Mouse (Mus musculus) heart, adult 2 months (tissue): ENCODE results near the gene Ctdspl. TPM values are rescaled to one million over a fixed set of nuclear protein-coding genes. Genes with fewer than 3 reads are reported as not detected.
A peak's percentile ranks its signal among the peaks of the same experiment; 100 is the strongest.

ENCODE experiments used
- DNase-seq, 2 experiments: peaks; one replicate each; pipeline ENCODE4 v3.0.0; 2021
- H3K27ac ChIP-seq: fragments of 200-600 bp; 2 replicates; pipeline ENCODE4 v1.8.1; 2022
- H3K27me3 ChIP-seq: fragments of 200-500 bp; 2 replicates; pipeline ENCODE4 v1.6.1; 2012; ENCODE audit warnings: mild to moderate bottlenecking, low read length, inconsistent platforms, mixed read lengths; ENCODE audit not compliant: control insufficient read depth, insufficient read depth
- H3K36me3 ChIP-seq: fragments of 200-500 bp; 2 replicates; pipeline ENCODE4 v1.6.1; 2012; ENCODE audit warnings: low read length, inconsistent platforms; ENCODE audit not compliant: control insufficient read depth, insufficient read depth
- H3K4me1 ChIP-seq: fragments of 200-500 bp; 2 replicates; pipeline ENCODE4 v1.6.1; 2011; ENCODE audit warnings: low read length; ENCODE audit not compliant: control insufficient read depth, insufficient read depth
- H3K4me3 ChIP-seq: fragments of 200-600 bp; 2 replicates; pipeline ENCODE4 v1.8.1; 2022
- H3K79me2 ChIP-seq: fragments of 200-500 bp; replicated peaks from 2 replicates; pipeline ENCODE4 v1.6.1; 2012; ENCODE audit warnings: mild to moderate bottlenecking, inconsistent platforms, low read length, moderate library complexity, mixed read lengths; ENCODE audit not compliant: control insufficient read depth, insufficient read depth
- H3K9ac ChIP-seq: fragments of 200-500 bp; 2 replicates; pipeline ENCODE4 v1.6.1; 2012; ENCODE audit warnings: low read depth, mild to moderate bottlenecking, control low read depth, inconsistent platforms, low read length, mixed read lengths
- CTCF ChIP-seq: fragments of 200-600 bp; IDR thresholded peaks from 2 replicates; pipeline ENCODE4 v1.8.1; 2022; ENCODE audit warnings: antibody characterized with exemption, mild to moderate bottlenecking, moderate library complexity
- EP300 ChIP-seq: fragments of 200-500 bp; IDR thresholded peaks from 2 replicates; pipeline ENCODE4 v1.6.1; 2011; ENCODE audit warnings: low read depth, low read length, control low read depth; ENCODE audit not compliant: insufficient read depth
- POLR2A ChIP-seq: fragments of 200-500 bp; IDR thresholded peaks from 2 replicates; pipeline ENCODE4 v1.6.1; 2011; ENCODE audit warnings: mild to moderate bottlenecking, low read depth, low read length, control low read depth; ENCODE audit not compliant: insufficient read depth
- WGBS: fragments of 180-500 bp; shearing (Covaris S2); methylation state at CpG from one replicate; pipeline ENCODE4 v1.1.7; 2018; 5-methylcytosine and 5-hydroxymethylcytosine counted together
- intact Hi-C: fragments of 180-260 bp; cut with DNase I; formaldehyde crosslinking; loops from one replicate; pipeline ENCODE4 v1.15.1; 2025
- polyA plus RNA-seq: library from polyadenylated mRNA; depleted of rRNA; stranded (reverse); fragments of >200 nt; gene quantifications from 2 replicates; pipeline ENCODE4 v1.2.3, GENCODE M21; 2012
- total RNA-seq, 2 experiments: library from RNA; stranded (reverse); gene quantifications; 2 replicates each; pipeline ENCODE4 v1.2.3; 2021

The Ctdspl gene
- total and polyA plus RNA-seq, 3 experiments = 8.5 to 9.7 (median 9.0) TPM

DNA sequence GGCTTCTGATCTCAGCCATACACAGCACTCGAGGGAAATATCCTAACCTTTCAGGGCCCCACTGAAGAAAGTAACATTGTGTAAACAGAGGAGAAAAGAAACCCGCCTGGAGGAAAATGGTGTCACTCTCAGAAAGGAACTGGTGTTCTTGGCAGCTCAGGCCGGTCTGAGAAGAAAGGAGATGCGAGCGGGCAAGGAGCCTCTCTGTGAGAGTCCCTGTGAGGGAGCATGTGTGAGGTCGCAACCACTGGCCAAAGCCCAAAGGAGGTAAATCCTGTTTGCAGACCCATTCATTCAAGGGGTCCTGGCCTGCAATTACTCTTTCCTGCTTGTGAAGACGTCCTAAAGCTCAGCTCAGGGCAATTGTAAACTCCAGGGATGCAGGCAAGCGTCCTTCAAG, 11.7 kb upstream of the Ctdspl start:
- TF ChIP-seq EP300 = no peak
- TF ChIP-seq POLR2A = no peak
- TF ChIP-seq CTCF = no peak
- no peak overlapping the region for H3K9ac ChIP-seq
- intact Hi-C loops = no loop called here

DNA sequence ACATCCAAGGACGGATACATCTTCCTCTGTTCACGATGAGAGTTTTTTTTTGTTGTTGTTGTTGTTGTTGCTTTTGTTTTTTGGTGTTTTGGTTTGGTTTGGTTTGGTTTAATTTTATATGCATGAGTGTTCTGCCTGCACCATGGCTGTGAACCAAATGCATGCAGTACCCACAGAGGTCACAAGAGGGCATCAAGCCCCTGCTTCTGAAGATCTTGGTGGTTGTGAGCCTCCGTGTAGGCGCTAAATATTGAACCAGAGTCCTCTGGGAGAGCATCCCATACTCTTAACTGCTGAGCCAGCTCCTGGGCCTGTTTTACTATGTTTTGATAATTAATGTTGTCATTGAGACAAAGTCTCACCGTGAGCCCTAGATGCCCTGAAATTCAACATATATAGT, 11.0 kb upstream of the Ctdspl start:
- Histone ChIP-seq H3K27ac (no peak overlapping the region), H3K4me3 (no peak overlapping the region), H3K27me3 (no peaks in the 10 kb centered on the region), H3K4me1 (no peaks in the 10 kb centered on the region), H3K9ac (no peak overlapping the region), H3K79me2 (no peaks in the 10 kb centered on the region), H3K36me3 (no peaks in the 10 kb centered on the region)
- no peak for DNase-seq
- intact Hi-C loops = loop anchor here (5.0 kb wide), 1 partner anchor 277 kb away; no protein-coding TSS in a partner anchor
- TF ChIP-seq CTCF (peak; percentile 72), EP300 (no peak)
- WGBS = 51% methylated on average over 5 of the region's 5 CpGs

More for the DNA sequence above, 11.7 kb upstream of the Ctdspl start:
- H3K79me2 ChIP-seq = no peaks in the 10 kb centered on the region
- no peak overlapping the region for H3K4me3 ChIP-seq
- no peaks in the 10 kb centered on the region for H3K4me1 ChIP-seq
- no peak for DNase-seq
- H3K27ac ChIP-seq = no peak overlapping the region
- no peaks in the 10 kb centered on the region for H3K27me3 ChIP-seq
- WGBS = 66% methylated on average over 8 of the region's 8 CpGs
- H3K36me3 ChIP-seq = no peaks in the 10 kb centered on the region

DNA sequence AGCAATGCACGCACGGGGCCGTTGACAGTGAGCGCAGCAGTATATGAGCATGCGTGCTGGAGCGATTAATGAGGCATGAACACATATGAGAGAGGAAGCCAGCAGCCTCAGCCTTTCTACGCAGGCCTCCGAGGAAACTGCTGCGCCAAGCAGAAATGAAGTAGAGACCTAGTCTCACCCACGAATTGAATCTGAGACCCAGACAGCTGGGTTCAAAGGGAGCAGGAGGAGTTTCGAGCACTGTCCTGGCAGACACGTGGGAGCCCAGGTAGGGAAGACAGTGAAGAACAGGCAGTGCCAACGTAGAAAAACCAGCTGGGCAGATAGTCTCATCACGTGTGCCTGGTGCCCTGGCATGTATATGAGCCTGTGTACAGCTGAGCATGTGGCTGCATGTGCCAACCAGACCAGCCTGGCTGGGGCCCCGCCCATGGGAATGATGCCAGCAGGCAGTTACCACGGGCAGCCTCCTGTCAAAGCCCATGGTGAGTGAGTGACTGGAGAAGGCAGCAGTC, 6.5 kb upstream of the Ctdspl start:
- WGBS = 70% methylated on average over 16 of the region's 16 CpGs
- intact Hi-C loops = loop anchor here (1.0 to 5.0 kb wide), 2 partner anchors 148 to 273 kb away; no protein-coding TSS in a partner anchor
- H3K79me2 ChIP-seq = no peaks in the 10 kb centered on the region
- TF ChIP-seq EP300 (no peak), POLR2A (no peak), CTCF (no peak)
- H3K9ac ChIP-seq = no peak overlapping the region
- no peak overlapping the region for H3K27ac ChIP-seq
- H3K4me1 ChIP-seq = peaks cover 3% of the 10 kb centered on the region
- no peaks in the 10 kb centered on the region for H3K36me3 ChIP-seq
- H3K4me3 ChIP-seq = no peak overlapping the region
- H3K27me3 ChIP-seq = no peaks in the 10 kb centered on the region
- no peak for DNase-seq

DNA sequence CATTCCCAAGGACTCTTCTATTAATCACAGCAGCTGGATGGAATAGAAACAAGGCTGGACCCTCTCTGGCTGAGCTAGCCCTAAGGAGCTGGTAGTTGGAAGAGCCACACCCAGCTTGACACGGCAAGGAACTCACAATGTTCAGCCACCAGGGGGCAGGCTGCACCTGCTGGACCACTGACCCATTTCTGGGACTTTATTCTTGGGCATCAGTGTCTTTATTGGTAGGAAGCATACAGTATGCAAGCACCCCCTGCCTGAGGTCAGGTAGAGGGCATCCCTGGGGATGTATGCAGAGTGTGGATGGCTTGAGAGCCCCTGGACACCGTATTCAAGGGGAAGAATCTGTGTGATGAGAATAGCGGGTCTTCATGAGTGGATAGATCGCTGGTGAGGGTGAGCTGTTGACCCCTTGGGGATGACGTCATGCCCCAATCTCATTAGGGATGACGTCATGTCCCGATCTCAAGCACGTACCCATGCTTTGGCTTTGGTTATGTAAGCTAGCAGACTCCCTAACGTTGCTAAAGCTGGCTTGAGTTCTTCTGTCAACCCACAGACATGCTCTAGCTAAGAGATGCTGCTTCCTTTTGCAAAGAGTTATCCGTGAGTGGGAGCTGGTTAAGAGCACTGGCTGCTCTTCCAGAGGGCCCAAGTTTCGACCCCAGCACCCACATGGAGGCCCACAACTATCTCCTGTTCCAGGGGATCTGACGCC, 5.3 kb upstream of the Ctdspl start:
- Histone ChIP-seq H3K79me2 (no peaks in the 10 kb centered on the region), H3K27ac (no peak overlapping the region), H3K9ac (no peak overlapping the region), H3K4me1 (peaks cover 4% of the 10 kb centered on the region), H3K4me3 (no peak overlapping the region), H3K27me3 (no peaks in the 10 kb centered on the region), H3K36me3 (no peaks in the 10 kb centered on the region)
- WGBS = 29% methylated on average over 12 of the region's 12 CpGs
- intact Hi-C loops = loop anchor here (1.0 kb wide), 2 partner anchors 108 to 146 kb away; no protein-coding TSS in a partner anchor
- peak; percentile 81 to 90 for DNase-seq
- peak; percentile 93 for TF ChIP-seq EP300
- no peak for TF ChIP-seq POLR2A
- peak; percentile 99 for TF ChIP-seq CTCF

DNA sequence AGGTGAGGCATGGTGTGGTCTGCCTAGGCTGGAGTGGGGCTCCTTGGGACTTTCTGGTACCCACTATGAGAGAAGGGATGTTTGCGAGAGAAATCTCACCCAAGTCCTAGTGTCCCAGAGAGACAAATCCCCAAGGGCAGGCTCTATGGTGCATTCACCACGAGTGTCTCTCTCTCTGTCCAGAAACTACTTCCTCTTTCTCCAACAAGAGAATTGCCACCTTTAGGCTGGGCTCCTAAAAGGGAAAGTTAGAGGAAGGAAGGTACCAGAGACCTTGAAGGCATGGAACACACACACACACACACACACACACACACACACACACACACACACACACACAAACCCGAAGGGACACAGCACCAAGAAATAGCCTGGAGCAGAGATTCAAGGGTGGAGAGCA, 4.3 kb upstream of the Ctdspl start:
- H3K4me1 ChIP-seq = peaks cover 4% of the 10 kb centered on the region
- H3K79me2 ChIP-seq = no peaks in the 10 kb centered on the region
- no peak for DNase-seq
- no peak overlapping the region for H3K4me3 ChIP-seq
- TF ChIP-seq CTCF (no peak), EP300 (no peak), POLR2A (no peak)
- no peaks in the 10 kb centered on the region for H3K27me3 ChIP-seq
- intact Hi-C loops = loop anchor here (1.0 kb wide), 1 partner anchor 107 kb away; no protein-coding TSS in a partner anchor
- 59% methylated on average over 3 of the region's 3 CpGs for WGBS
- no peak overlapping the region for H3K27ac ChIP-seq
- H3K9ac ChIP-seq = no peak overlapping the region
- no peaks in the 10 kb centered on the region for H3K36me3 ChIP-seq

DNA sequence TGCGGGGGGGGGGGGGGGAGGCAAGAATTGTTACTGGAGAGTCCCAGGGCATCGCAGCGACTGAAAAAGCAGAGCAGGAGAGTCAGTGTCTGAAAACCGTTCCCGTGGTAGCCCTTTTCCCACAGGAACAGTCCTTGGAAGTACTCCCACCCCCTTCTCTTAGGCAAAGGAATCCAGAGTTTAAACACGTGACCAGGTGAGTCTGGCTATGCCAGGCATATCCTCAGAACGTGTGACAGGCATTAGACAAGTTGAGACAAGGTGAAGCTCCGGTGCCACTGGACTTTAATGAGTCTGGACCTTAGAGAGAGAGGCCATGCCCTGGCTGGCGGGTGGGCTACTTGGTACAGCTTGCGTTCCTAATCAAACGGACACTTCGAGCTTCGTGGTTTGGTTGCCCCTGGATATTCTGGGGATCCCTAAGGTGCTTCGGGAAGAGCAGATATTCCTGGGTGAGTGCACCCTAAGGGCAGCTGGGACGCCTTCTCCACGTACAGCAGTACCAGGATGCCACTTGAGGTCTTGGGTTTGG, 1.6 kb upstream of the Ctdspl start:
- Histone ChIP-seq H3K27ac (no peak overlapping the region), H3K79me2 (no peaks in the 10 kb centered on the region), H3K36me3 (no peaks in the 10 kb centered on the region), H3K27me3 (no peaks in the 10 kb centered on the region), H3K4me1 (peaks cover 4% of the 10 kb centered on the region), H3K9ac (peak overlapping the region; percentile 3; the same call in 1 of the 2 replicates), H3K4me3 (no peak overlapping the region; the same call in 1 of the 2 replicates)
- TF ChIP-seq POLR2A (no peak), EP300 (no peak), CTCF (no peak)
- no peak for DNase-seq
- intact Hi-C loops = no loop called here
- WGBS = 35% methylated on average over 16 of the region's 16 CpGs
